Mouse (Mus musculus) retina, adult 2 months (tissue): ENCODE measurements around the gene Nav2.

ENCODE experiments used
- DNase-seq: peaks from one replicate; pipeline ENCODE4 v3.0.0-alpha.2; 2012; ENCODE audit warnings: low read depth, low spot score

Nav2 gene

GRCm38 (mm10) chr7:49513763-49514437, 605.4 kb downstream of the Nav2 start:
- no peak for DNase-seq

DNA sequence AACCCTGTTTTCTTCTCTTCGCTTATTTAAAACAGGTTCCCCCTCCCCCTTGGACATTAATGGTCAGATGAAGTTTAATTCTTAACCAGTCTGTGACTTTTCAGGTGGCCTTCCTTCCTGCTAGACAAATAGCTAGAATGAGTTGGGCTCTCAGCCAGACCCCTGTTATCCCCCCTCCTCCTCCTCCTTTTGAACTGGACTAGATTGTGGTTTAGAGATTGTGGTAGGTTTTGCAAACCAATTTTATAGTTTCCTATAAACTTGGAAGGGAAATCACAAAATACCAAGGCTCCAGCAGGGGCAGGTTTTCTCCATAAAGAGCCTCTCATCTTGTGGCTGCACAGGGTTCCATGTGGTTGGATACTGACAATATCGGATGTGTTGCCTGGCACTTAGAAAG, 606.5 kb downstream of the Nav2 start:
- DNase-seq, result no peak

- DNase-seq, result no peak
These were observed 612.0 kb downstream of the Nav2 start for GRCm38 (mm10) chr7:49520504-49520903.

DNA sequence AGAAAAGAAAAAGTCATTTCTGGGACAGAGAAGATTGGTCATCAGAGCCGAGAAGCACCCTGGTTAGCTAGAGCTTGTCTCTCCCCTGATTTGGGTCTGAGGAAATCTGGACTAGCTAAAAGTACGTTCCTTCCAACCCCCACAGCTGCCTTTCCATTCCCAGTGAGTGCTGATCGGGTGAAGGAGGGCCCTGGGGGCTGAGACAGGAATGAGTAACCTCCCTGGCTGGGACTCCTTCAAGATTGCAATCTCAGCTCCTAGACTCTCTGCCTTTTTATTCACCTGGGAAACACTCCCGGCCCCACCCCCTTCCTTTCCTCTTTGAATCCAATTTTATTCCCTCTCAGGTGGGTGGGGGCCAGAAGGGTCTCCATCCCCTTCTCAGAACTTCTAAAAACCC, 612.8 kb downstream of the Nav2 start:
- DNase-seq, result no peak

- DNase-seq, result no peak
These were observed 613.5 kb downstream of the Nav2 start for GRCm38 (mm10) chr7:49521976-49522375.

- DNase-seq, result no peak
These were observed 614.0 kb downstream of the Nav2 start for GRCm38 (mm10) chr7:49522411-49523114.

DNA sequence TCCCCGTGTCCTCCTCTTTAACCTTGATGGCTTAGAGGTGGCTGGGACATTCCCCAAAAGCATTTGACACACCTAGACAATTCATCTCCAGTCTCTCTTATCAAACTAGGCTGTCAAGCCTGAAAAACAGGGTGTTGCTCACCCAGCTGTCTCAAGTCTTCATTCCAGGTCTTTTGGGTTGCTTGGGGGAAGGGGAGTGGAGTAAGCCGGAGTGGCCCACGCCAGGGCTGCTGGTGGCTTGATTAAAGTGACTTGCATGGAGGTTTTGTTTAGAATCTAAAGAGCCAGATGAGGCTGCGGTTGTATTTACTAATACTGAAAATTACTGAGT, 614.6 kb downstream of the Nav2 start:
- DNase-seq, result no peak

DNA sequence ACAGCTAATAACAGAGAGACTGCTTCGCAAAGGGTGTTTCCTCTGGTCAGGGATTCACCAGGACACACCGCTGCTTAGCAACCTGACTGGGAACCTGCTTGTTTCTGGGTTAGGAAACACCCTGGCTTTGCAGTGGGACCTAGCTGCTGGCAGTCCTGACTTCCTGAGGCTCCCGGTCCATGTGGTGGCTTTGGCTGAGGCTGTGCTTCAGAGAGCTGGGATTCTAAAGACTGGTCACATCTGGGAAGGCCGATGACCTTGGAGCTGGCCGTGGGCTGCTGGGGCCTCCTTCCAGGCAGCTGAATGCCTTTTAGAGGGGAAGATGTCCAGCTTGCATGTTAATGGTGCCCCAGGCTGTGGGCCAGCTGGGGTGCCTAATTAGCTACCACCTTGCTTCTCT, 615.2 kb downstream of the Nav2 start:
- DNase-seq, result no peak

- DNase-seq, result no peak
These were observed 617.0 kb downstream of the Nav2 start for GRCm38 (mm10) chr7:49525348-49526100.

- DNase-seq, result no peak
These were observed 617.6 kb downstream of the Nav2 start for GRCm38 (mm10) chr7:49526101-49526499.

GRCm38 (mm10) chr7:49527495-49527894, 619.0 kb downstream of the Nav2 start:
- DNase-seq, result no peak

DNA sequence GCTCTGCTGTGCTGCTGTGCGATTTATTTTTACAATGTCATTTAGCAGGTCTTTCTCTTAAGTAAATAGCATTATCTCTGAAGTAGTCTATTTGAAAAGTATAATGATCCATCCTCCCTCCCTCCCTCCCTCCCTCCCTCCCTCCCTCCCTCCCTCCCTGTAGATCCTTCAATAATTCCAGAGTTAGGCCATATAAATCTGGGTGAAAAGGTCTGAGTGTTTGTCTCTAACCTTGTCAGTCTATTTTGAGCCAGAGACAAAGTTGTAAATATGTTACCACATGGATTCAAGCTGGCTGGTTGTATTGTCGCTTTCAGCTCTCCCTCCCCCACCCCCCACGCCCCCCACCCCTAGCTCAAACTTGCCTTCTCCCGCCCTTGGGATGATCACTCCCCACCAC, 619.4 kb downstream of the Nav2 start:
- no peak for DNase-seq

DNA sequence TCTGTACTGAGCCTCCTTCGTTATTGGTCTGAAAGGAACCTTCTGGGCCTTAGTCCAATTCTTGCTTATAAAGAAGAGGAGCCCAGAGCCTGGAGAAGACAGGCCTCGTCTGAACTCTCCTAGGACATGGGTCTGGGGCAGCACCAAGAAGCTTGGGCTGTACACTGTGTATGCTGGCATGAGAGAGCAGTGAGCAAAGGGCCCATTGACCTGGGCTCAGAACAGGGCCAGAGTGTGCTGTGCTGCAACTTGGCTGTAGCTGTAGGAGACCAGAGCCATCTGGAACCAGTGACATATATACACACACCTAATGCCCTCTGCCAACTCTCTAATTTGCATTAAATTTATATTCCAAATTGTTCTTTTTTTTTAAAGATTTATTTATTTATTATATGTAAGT, 621.0 kb downstream of the Nav2 start:
- no peak for DNase-seq

GRCm38 (mm10) chr7:49533571-49533970, 625.1 kb downstream of the Nav2 start:
- no peak for DNase-seq

- DNase-seq, result no peak
These were observed 625.7 kb downstream of the Nav2 start for GRCm38 (mm10) chr7:49534208-49534607.

DNA sequence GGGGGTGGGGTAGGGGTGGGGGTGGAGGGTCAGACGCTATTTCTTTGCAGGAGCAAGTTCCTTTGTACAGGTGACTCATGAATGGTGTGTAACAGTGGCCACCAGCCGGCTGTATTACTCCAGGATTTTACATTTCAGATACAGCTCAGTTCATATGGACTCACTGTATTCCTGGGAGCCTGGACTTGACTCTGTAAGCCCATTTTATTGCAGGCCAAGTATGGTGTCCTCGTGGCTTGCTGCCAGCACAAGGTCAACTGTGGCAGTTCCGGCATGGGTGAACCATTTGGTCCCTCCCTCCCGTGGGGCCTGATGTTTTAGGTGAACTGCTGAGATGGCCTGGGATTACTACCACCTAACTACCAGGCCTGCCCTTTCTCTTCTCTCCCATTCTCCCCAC, 629.8 kb downstream of the Nav2 start:
- DNase-seq, result no peak

DNA sequence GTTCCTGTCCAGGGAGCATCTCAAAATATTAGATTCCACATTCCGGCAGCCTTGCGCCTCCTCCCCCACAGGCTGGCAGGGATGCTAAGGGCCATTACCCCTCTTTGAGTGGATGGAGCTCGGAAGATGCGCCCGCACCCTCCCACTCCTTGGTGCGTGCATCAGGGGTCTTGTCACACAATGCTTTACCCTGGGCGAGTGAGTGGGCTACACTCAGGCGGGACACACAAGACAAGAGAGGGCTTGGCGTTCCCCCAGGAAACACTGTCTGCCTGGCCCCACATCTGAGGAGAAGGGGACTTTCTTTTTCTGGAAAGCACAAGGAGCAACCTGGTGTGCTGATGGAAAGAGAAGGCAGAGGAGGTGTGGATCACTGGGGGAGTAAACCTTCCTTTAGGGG, 631.7 kb downstream of the Nav2 start:
- no peak for DNase-seq

GRCm38 (mm10) chr7:49542135-49542534, 633.6 kb downstream of the Nav2 start:
- no peak for DNase-seq

GRCm38 (mm10) chr7:49544775-49545705, 636.5 kb downstream of the Nav2 start:
- DNase-seq, result no peak

- no peak for DNase-seq
These were observed 637.2 kb downstream of the Nav2 start for GRCm38 (mm10) chr7:49545706-49546097.

GRCm38 (mm10) chr7:49548397-49548796, 639.9 kb downstream of the Nav2 start:
- no peak for DNase-seq
